Mouse (Mus musculus): ENCODE data around the gene Etl4.

The Etl4 gene

GRCm38 (mm10) chr2:20520636-20521595 is 611.3 kb downstream of the Etl4 start:
- no peak for DNase-seq (ENCODE audit: low spot score in 2 of 2)

GRCm38 (mm10) chr2:20521686-20522285 is 612.2 kb downstream of the Etl4 start:
- DNase-seq (ENCODE audit: low spot score in 2 of 2): no peak

- DNase-seq (ENCODE audit: low spot score in 2 of 2): no peak
Measured at GRCm38 (mm10) chr2:20523636-20524035, 614.1 kb downstream of the Etl4 start.

GRCm38 (mm10) chr2:20525879-20526593 is 616.5 kb downstream of the Etl4 start:
- DNase-seq (ENCODE audit: low spot score in 2 of 2): no peak

GRCm38 (mm10) chr2:20526856-20527255 is 617.3 kb downstream of the Etl4 start:
- no peak for DNase-seq (ENCODE audit: low spot score in 2 of 2)

- DNase-seq (ENCODE audit: low spot score in 2 of 2): no peak
Measured at GRCm38 (mm10) chr2:20532623-20533022, 623.0 kb downstream of the Etl4 start.

- no peak for DNase-seq (ENCODE audit: low spot score in 2 of 2)
Measured at GRCm38 (mm10) chr2:20537785-20538184, 628.2 kb downstream of the Etl4 start.

- no peak for DNase-seq (ENCODE audit: low spot score in 2 of 2)
Measured at GRCm38 (mm10) chr2:20538871-20539270, 629.3 kb downstream of the Etl4 start.

- DNase-seq (ENCODE audit: low spot score in 2 of 2): no peak
Measured at GRCm38 (mm10) chr2:20541261-20541660, 631.7 kb downstream of the Etl4 start.

- no peak for DNase-seq (ENCODE audit: low spot score in 2 of 2)
Measured at GRCm38 (mm10) chr2:20542286-20542685, 632.7 kb downstream of the Etl4 start.

- no peak for DNase-seq (ENCODE audit: low spot score in 2 of 2)
Measured at GRCm38 (mm10) chr2:20545624-20546023, 636.0 kb downstream of the Etl4 start.

- no peak for DNase-seq (ENCODE audit: low spot score in 2 of 2)
Measured at GRCm38 (mm10) chr2:20546496-20547348, 637.1 kb downstream of the Etl4 start.

- no peak for DNase-seq (ENCODE audit: low spot score in 2 of 2)
Measured at GRCm38 (mm10) chr2:20547349-20547677, 637.7 kb downstream of the Etl4 start.

- DNase-seq (ENCODE audit: low spot score in 2 of 2): no peak
Measured at GRCm38 (mm10) chr2:20547686-20548624, 638.4 kb downstream of the Etl4 start.

- DNase-seq (ENCODE audit: low spot score in 2 of 2): no peak
Measured at GRCm38 (mm10) chr2:20549065-20549464, 639.5 kb downstream of the Etl4 start.

- DNase-seq (ENCODE audit: low spot score in 2 of 2): no peak
Measured at GRCm38 (mm10) chr2:20549996-20550395, 640.4 kb downstream of the Etl4 start.

GRCm38 (mm10) chr2:20555706-20556105 is 646.1 kb downstream of the Etl4 start:
- DNase-seq (ENCODE audit: low spot score in 2 of 2): no peak

- no peak for DNase-seq (ENCODE audit: low spot score in 2 of 2)
Measured at GRCm38 (mm10) chr2:20559083-20559482, 649.5 kb downstream of the Etl4 start.

- DNase-seq (ENCODE audit: low spot score in 2 of 2): no peak
Measured at GRCm38 (mm10) chr2:20559723-20560122, 650.1 kb downstream of the Etl4 start.

- DNase-seq (ENCODE audit: low spot score in 2 of 2): no peak
Measured at GRCm38 (mm10) chr2:20560581-20560980, 651.0 kb downstream of the Etl4 start.
